Mouse (Mus musculus) gastrocnemius, postnatal 36 days (tissue): ENCODE measurements around the gene Pus7. TPM values are rescaled to one million over a fixed set of nuclear protein-coding genes. Genes with fewer than 3 reads are reported as not detected.

Experiments used
- DNase-seq, 2 experiments: peaks; one replicate each; pipeline ENCODE4 v3.0.0; 2022
- intact Hi-C: fragments of 180-260 bp; cut with DNase I; formaldehyde crosslinking; loops from one replicate; pipeline ENCODE4 v1.15.1; 2025
- long read RNA-seq, 2 experiments: library from polyadenylated mRNA; stranded (forward); transcript quantifications; one replicate each; pipeline ENCODE4 v2.0.0; 2021
- total RNA-seq, 2 experiments: library from RNA; stranded (reverse); gene quantifications; 2 replicates each; pipeline ENCODE4 v1.2.3; 2021

Pus7 gene
- total RNA-seq, result 10 to 100 TPM; 10.8 to 11.3 TPM
- long read RNA-seq, experiment 1, partial matches to known transcripts, result 2 of 5 reads
- long read RNA-seq, experiment 1, other reads (novel, unspliced or antisense), result 1 of 5 reads
- long read RNA-seq, experiment 2, transcript Pus7-201 (16 exons, 3,407 nt), result major isoform, 8 of 12 reads
- long read RNA-seq, experiment 2, partial matches to known transcripts, result 1 of 12 reads
- long read RNA-seq, experiment 2, other reads (novel, unspliced or antisense), result 3 of 12 reads

DNA sequence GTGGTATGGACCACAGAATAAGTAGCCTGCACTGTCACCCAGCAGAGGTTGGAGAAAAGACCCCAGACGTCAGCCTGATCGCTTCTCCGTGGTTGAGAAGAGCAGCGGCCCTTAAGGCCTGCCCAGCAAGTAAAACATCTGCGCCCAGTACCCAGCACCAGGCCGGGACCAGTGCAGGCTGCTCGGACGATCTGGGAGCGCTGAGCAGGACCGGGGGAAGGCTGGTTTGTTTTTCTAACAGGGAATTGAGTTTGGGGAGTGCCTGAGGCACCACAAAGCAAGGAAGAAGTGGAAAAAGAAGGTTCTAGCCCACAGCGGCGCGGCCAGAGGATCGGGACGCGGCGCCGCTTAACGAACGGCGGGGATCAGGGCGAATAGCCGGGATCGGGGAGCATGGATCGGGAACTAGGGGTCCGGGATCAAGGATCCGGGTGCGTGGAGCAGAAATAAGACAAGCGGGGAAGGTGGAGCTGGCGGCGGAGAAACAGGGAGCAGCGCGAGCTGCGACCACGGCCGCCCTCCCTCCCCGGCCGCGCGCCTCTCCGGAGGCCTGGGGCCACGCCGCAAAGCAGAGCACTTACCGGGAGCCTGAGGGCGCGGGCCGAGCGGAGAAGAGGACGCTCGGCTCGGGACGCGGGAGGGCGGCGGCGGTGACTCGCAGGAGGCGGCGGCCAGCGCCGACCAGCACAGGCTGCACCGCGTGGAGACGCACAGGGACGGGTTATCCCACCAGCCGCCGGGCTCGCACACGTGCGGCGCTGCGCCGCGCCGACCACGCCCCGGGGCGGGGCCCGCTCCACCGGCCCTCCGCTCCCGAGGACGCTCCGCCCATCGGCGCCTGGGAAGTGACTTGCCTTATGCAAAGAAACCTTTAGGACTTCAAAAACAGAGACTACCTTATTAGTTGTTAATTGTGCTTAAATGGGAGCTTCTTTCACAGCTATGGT, at the start of gene Pus7:
Pus7 (minus strand) TSS at position 781 of the 947 bp plus-strand sequence.
- peak; percentile 75 to 82 for DNase-seq
- intact Hi-C loops, result no loop called here

- intact Hi-C loops, result no loop called here
- DNase-seq, result no peak
These were observed 47.6 kb upstream of the Pus7 start for GRCm38 (mm10) chr5:23830897-23831752.

DNA sequence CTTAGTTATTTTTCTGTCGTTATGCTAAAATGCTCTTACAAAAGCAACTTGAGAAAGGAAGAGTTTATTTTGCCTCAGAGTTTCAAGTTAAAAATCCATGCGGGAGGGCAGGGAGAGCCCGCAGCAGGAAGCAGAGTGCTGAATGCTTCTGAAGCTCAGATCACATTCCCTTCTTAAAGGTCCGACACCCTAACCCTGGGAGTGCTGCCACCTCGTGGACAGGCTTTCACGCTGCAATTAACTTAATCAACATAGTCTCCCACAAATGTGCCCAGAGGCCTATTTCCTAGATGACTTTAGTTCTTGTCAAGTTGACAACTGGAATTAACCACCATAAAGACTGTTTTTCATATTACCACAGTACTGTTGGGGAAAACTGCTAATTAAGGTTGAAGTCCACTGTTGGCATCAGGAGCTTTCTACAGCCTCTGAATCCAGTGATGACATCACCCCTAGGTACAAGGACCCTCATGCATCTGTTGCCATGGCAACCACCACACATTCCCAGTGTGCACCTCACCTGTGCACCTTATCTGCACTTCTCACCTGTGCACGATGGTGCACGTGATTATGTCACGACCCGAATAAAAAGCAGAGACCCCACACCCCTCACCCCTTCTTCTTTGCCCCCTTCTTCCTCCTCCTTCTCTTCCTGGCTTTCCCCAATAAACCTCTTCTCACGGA, 43.0 kb upstream of the Pus7 start:
- peak; percentile 22 to 66 for DNase-seq

GRCm38 (mm10) chr5:23824171-23824733, 40.7 kb upstream of the Pus7 start:
- intact Hi-C loops, result no loop called here

More for the DNA sequence above, 43.0 kb upstream of the Pus7 start:
- intact Hi-C loops, result loop anchor here (5.0 kb wide), 1 partner anchor 34 kb away; no protein-coding TSS in a partner anchor

DNA sequence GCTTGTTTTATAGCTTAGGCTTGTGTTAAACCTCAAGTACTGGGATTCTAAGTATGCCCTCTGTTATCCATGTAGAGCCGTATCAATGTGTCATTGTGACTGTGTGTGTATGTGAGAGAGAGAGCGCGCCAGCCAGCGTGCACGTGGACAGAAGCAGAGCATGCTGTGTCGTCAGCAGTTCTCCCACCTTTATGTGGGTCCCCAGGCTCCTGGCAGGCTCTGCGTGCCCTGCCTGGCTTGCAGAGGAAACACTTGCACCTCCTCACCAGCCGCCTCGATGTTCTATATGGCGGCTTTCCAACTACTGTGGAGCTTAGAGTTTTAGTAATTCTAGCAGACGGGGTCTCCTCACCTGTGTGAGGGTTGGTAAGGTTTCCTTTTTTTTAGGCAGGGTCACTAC, 38.8 kb upstream of the Pus7 start:
- intact Hi-C loops, result no loop called here
- DNase-seq, result no peak

More at GRCm38 (mm10) chr5:23824171-23824733, 40.7 kb upstream of the Pus7 start:
- no peak for DNase-seq

- intact Hi-C loops, result no loop called here
- no peak for DNase-seq
These were observed 33.2 kb upstream of the Pus7 start for GRCm38 (mm10) chr5:23816681-23817080.

DNA sequence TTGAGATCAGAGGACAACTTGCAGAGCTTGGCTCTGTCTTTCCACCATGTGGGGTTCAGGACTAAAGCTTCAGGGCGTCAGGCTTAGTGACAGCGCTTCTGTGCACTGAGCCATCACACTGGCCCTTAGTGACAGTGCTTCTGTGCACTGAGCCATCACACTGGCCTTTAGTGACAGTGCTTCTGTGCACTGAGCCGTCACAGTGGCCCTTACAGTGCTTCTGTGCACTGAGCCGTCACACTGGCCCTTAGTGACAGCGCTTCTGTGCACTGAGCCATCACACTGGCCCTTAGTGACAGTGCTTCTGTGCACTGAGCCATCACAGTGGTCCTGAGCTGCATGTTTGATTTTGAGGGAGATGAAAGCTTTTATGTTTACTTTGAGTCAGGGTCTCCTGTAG, 31.3 kb upstream of the Pus7 start:
- no peak for DNase-seq
- intact Hi-C loops, result no loop called here

DNA sequence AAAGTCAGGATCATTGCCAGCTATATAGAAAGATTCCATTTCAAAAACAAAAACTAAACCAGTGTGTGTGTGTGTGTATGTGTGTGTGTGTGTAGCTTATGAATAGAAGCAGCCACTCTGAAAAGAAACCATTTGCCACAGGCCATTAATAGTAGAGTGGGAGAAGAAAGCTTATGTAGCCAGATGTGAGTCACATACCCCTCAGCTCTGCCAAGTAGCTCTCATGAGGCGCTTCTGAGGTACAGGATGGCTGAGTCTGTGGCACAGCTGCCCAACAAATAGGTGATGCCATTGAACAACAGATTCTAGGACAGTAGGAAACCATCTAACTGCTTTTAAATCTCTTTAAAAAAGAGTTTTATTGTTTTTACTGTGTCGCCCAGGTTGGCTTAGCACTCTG, 9.2 kb upstream of the Pus7 start:
- DNase-seq, result no peak
- intact Hi-C loops, result loop anchor here (5.0 kb wide), 1 partner anchor 35 kb away; no protein-coding TSS in a partner anchor

DNA sequence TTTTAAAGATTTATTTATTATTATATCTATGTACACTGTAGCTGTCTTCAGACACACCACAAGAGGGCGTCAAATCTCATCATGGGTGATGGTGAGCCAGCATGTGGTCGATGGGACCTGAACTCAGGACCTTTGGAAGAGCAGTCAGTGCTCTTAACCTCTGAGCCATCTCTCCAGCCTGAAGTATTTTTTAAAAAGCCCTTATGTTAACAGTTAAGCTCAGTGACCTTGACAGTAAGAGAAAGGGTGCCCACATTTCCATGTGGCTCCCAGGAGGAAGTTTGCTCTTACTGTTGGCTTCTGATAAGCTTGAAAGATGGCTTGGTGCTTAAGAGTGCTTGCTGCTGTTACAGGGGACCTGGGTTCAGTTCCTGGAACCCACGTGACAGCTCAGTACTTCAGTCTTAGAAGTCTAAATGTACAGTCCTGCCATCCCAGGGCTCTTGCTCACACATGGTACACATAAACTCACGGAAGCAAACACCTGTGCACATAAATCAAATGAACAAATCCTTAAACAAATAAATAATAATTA, 5.6 kb upstream of the Pus7 start:
- intact Hi-C loops, result no loop called here

DNA sequence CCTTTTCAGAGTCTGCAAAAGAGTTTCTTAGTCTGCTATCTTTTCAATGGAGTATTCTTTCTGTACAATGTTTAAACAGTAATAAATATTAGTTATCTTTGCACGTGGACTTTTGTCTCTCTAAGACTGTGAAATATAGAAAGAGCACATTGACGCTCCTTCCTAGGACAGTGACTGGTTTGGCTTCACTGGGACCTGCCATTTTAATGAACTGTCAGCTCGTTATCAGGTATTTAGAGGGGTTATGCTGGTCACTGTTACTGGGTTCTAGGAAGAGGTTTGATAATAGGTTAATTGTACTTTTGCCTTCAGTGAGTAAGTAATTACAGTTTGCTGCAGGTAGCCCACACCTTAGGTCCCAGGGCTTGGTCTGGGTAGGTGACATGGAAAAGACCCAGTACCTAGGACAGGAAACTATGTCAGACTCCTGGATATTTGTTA, 4.9 kb upstream of the Pus7 start:
- intact Hi-C loops, result no loop called here
- DNase-seq, result no peak

More for the DNA sequence above, 5.6 kb upstream of the Pus7 start:
- no peak for DNase-seq

DNA sequence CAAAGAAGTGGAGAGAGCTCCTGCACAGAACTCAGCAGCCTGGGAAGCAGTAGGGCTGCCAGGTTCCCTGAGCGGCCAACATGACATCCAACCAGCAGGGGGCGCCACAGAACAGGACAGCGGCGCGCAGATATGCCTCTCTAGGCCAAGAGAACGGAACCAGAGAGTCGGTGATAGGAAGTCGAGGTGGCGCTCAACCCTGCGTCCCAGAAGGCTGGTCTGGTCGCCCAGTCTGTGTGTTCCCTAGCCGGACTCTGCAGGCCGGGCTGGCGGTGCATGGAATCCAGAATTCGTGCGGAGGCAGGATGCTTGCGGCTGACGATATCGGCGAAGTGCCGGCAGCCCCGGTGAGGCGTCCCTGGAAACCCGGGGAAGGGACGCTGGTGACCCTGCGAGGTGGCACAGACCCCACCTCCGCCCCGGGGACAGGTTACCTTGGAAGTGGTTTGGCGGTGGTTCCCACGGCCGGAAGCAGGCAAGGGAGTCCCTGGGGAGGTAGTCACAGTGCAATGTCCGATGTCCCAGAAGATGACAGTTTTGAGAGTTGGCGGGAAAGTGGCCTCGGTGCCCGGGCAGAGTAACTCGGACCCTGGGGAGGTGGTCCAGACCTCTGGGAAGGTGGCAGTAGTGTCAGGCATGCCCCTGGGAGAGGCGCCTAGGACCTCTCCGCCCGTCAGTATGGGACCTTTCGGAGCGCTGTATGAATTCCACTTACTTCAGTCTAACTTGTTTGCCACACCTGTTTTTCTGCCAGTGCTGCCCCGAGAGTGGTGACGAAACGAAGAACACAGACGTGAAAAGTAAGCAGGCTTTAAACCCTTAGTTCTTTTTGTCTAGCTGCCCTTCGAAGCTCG, 4.3 kb upstream of the Pus7 start, which contains the start of gene Rint1:
Rint1 (plus strand) TSS at position 176 of the 854 bp plus-strand sequence.
- peak; percentile 94 to 97 for DNase-seq
- intact Hi-C loops, result no loop called here

DNA sequence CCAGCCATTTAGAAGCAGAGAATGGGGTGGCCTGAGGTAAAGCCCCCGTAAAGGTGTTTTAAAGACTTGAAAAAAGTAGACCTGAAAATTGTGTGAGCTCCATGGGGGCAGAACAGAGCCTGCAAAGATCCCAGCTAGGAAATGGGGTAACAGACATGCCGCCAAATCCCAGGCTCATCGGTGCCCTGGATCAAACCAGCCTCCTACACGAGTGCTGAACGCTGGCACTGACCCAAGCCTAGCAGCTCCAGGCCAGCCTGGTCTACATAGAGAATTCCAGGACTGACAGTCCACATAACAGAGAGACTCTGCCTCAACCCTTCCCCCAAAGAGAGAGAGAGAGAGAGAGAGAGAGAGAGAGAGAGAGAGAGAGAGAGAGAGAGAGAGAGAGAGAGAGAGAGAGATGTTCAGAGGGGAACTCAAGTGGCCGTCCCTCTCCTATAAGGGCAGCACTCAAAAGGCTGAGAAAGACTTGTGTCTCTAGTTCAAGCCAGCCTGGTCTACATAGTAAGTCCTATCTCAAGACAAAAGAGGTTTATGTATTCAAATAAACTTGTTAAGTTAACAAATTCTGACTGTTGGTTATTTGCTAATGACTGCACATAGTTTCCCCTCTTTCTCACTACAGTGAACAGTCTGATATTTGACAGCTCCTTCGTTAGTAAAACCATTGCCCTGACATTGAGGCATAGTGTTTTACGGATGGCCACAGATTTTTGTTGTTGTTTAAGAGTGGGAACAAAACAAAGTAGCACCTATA, 1.3 kb downstream of the Pus7 start:
- no peak for DNase-seq
- intact Hi-C loops, result no loop called here

DNA sequence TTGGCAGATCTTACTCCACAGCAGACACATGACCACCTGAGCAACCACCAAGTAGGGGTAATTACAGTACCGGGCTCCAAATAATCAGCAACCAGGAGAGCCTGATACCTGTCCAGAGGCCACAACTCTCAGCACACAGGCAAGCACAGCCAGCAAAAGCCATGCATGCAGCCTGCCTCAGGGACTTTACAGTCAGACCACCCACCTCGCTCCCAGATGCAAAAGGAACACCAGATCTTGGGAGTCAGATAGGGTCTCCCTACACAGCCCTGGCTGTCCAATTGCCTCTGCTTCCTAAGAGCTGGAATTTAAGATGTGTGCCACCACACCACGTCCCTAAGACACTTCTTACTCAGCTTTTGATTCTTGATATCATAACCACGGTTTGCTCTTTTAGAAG, 2.3 kb downstream of the Pus7 start:
- no peak for DNase-seq
- intact Hi-C loops, result no loop called here

- intact Hi-C loops, result no loop called here
- DNase-seq, result no peak
These were observed 3.0 kb downstream of the Pus7 start for GRCm38 (mm10) chr5:23780516-23780915.

- DNase-seq, result no peak
- intact Hi-C loops, result no loop called here
These were observed 9.3 kb downstream of the Pus7 start for GRCm38 (mm10) chr5:23774186-23774585.

DNA sequence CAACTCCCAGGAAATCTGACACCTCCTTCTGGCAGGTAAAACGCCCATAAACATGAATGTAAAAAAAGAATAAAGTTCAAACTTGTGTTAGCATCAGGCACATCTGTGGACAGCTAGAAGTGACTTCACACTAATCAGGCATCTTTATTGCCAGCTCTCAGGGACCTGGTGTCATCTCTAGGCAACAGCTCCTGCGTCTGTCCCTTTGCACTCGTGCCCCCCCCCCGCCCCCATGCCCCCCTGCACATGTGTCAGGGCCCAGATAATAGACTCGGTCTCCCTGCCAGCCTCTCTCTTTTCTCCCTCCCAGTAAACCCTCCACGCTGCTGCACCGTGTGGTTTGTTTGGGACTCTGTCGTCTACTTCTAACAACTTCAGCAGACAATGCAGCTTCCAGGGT, 12.4 kb downstream of the Pus7 start:
- intact Hi-C loops, result no loop called here
- no peak for DNase-seq

GRCm38 (mm10) chr5:23764557-23764956, 19.0 kb downstream of the Pus7 start:
- no peak for DNase-seq
- intact Hi-C loops, result no loop called here

GRCm38 (mm10) chr5:23762531-23762930, 21.0 kb downstream of the Pus7 start:
- intact Hi-C loops, result no loop called here
- DNase-seq, result no peak
